Mouse (Mus musculus): ENCODE data around the gene Cchcr1. TPM values are rescaled to one million over a fixed set of nuclear protein-coding genes. Genes with fewer than 3 reads are reported as not detected.
A peak's percentile ranks its signal among the peaks of the same experiment; 100 is the strongest.
"Not testable (repeated sequence)": the region's sequence is repeated elsewhere in the genome, so short reads cannot be mapped to it uniquely, and the experiment has no call there.

Gene Cchcr1
- polyA plus RNA-seq, 1 experiment from 2014 or later: 26.1 TPM

DNA sequence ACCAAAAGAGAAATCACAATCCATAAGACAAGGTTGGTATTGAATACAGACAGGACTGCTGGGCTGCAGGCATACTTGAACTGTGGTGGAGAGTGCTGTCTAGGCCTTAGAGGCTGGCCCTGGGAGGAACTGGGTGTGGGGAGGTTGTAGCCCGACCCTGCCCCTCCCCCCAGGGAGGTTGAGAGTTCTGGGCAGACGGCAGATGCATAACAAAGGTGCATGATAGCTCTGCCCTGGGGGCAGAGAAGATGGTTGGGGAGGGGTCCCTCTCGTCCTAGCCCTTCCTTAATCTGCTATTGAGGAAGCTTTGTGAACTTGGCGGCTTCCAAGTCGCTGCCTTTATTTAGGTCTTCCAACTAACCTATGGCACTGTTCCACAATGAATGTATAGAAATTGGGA lies 13.1 kb upstream of the Cchcr1 start:
- Histone ChIP-seq H3K4me3 (no peak overlapping the region), H3K36me3 (no peaks in the 10 kb centered on the region), H3K27ac (no peak overlapping the region), H3K27me3 (peaks cover 42% of the 10 kb centered on the region), H3K4me1 (peaks cover 12% of the 10 kb centered on the region), H3K4me2 (replicated peaks) (no peak overlapping the region), H3K9ac (no peak overlapping the region), H3K9me3 (no peaks in the 10 kb centered on the region)
- 19% methylated on average over 5 of the region's 5 CpGs for WGBS
- ATAC-seq (ENCODE audit: insufficient number of reproducible peaks, insufficient read depth, low FRiP score, low TSS enrichment): no peak

DNA sequence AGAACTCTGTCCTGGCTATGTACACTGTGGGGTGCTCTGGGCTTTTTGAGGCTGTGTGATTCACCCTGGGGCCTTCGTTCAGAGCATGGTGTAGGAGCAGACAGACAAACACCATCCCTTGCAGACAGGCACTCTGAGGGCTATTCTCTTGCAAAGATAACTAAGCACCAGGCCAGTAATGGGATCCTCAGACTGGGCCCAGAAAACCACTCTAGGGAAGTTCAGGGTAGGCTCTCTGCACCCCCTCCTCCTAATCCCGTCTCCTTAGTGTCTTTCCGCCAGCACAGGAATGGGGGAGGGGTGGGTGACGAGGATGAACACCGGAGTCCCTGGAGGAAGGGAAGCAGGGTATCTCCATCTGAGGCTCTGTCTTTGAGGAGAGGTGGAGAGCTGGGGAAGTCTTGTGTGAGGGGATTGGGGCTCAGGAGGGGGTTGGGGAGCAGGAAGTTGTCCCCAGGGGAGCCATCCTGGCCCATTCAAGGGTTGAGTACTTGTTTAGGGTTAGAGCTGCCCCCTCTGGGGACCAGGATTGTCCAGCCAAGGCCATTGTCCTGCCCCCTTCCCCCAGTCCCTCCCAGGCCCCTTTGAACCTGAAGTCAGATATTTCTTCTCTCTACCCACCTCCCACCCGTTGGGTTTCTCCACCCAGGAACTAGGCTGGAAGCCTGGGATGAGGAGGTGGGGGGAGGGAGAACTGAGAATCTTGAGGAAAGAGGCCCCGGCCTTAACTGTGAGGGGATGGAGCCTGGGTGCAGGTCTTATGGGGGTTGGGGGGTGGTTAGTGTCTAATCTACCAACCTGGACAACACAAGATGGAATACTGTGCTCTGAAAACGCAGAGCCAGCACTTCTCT lies 12.0 kb upstream of the Cchcr1 start:
- no peaks in the 10 kb centered on the region for H3K36me3 ChIP-seq
- H3K27ac ChIP-seq: no peak overlapping the region
- peaks cover 50% of the 10 kb centered on the region for H3K27me3 ChIP-seq
- H3K4me2 ChIP-seq (replicated peaks): no peak overlapping the region
- 25% methylated on average over 8 of the region's 8 CpGs for whole genome bisulfite sequencing
- ATAC-seq (ENCODE audit: insufficient number of reproducible peaks, insufficient read depth, low FRiP score, low TSS enrichment): no peak
- H3K4me3 ChIP-seq: no peak overlapping the region
- H3K4me1 ChIP-seq: peaks cover 15% of the 10 kb centered on the region
- H3K9me3 ChIP-seq: no peaks in the 10 kb centered on the region
- no peak overlapping the region for H3K9ac ChIP-seq

DNA sequence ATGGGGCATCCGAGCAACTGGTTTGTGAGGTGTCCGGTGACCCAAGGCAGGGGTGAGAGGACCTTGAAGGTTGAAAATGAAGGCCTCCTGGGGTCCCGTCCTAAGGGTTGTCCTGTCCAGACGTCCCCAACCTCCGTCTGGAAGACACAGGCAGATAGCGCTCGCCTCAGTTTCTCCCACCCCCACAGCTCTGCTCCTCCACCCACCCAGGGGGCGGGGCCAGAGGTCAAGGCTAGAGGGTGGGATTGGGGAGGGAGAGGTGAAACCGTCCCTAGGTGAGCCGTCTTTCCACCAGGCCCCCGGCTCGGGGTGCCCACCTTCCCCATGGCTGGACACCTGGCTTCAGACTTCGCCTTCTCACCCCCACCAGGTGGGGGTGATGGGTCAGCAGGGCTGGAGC lies 11.1 kb upstream of the Cchcr1 start, which contains the start of gene Pou5f1:
TSS of gene Pou5f1 (plus strand) at position 243 of the 400 bp plus-strand sequence.
- 25% methylated on average over 13 of the region's 13 CpGs for WGBS
- peaks cover 15% of the 10 kb centered on the region for H3K4me1 ChIP-seq
- no peaks in the 10 kb centered on the region for H3K9me3 ChIP-seq
- no peak within 1 kb of the TSS for H3K9ac ChIP-seq
- no peak for ATAC-seq (ENCODE audit: insufficient number of reproducible peaks, insufficient read depth, low FRiP score, low TSS enrichment)
- H3K27ac ChIP-seq: no peak within 1 kb of the TSS
- no peak within 1 kb of the TSS for H3K4me2 ChIP-seq (replicated peaks)
- H3K27me3 ChIP-seq: peaks cover 50% of the 10 kb centered on the region
- no peaks in the 10 kb centered on the region for H3K36me3 ChIP-seq
- no peak within 1 kb of the TSS for H3K4me3 ChIP-seq

DNA sequence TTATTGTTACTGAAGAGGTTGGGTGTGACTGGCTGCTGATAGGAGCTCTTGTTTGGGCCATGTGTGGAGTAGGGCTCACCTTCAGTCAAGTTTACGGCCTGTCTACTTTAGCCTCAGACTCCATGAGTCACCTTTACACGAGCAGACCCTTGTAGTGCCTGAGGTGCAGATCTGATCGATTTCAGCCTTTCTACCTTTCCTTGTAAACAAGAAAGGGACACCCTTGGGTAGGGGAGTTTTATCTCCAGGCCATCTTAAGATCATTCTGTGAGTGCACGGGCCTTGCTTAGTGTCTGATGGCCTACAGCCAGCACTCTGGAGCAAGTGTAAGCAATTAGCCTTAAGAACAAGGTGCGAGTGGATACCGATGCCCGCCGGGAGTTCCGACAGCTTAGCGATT lies 10.0 kb upstream of the Cchcr1 start:
- 11% methylated on average over 10 of the region's 10 CpGs for WGBS
- no peaks in the 10 kb centered on the region for H3K36me3 ChIP-seq
- H3K9ac ChIP-seq: no peak overlapping the region
- no peaks in the 10 kb centered on the region for H3K9me3 ChIP-seq
- peaks cover 50% of the 10 kb centered on the region for H3K27me3 ChIP-seq
- ATAC-seq (ENCODE audit: insufficient number of reproducible peaks, insufficient read depth, low FRiP score, low TSS enrichment): no peak
- no peak overlapping the region for H3K27ac ChIP-seq
- H3K4me3 ChIP-seq: no peak overlapping the region
- no peak overlapping the region for H3K4me2 ChIP-seq (replicated peaks)
- H3K4me1 ChIP-seq: peaks cover 13% of the 10 kb centered on the region

DNA sequence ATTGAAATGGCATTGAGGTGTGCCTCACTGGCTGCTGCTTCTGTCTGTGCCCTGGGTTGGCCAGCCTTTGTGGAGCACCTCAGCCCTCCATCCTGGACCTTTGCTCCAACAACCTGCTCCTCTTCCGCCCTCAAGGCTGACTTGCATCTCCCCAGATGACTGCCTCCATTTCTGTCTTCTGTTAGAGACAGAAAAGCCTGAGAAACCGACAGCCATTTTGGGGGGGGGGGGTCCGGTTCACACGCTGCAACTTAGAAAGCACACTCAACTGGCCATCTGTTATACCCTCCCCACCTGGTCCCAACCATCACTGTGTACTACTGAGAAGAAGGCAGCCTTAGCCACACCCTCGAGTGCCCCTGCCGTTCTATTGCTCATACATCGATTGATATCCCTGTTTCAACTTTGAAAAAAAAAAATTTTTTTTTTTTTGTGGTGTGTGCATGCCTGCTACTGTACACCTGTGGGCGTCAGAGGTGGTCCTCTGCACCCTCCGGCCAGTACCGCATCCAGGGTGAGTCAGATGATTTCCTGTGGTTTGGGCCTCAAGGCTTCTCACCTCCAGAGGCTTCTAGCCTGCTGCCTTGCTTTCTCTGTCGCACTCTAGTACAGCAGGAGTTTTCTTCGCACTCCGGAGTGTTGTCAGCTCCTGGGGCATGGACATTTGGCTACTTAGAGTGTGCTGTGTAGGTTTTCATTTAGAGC lies 9.2 kb upstream of the Cchcr1 start:
- no peak overlapping the region for H3K9ac ChIP-seq
- H3K27ac ChIP-seq: no peak overlapping the region
- H3K4me3 ChIP-seq: no peak overlapping the region
- no peaks in the 10 kb centered on the region for H3K36me3 ChIP-seq
- no peak for ATAC-seq (ENCODE audit: insufficient number of reproducible peaks, insufficient read depth, low FRiP score, low TSS enrichment)
- H3K4me2 ChIP-seq (replicated peaks): no peak overlapping the region
- peaks cover 50% of the 10 kb centered on the region for H3K27me3 ChIP-seq
- 19% methylated on average over 13 of the region's 13 CpGs for WGBS
- no peaks in the 10 kb centered on the region for H3K9me3 ChIP-seq
- H3K4me1 ChIP-seq: peaks cover 5% of the 10 kb centered on the region; the same call in 1 of the 2 replicates

DNA sequence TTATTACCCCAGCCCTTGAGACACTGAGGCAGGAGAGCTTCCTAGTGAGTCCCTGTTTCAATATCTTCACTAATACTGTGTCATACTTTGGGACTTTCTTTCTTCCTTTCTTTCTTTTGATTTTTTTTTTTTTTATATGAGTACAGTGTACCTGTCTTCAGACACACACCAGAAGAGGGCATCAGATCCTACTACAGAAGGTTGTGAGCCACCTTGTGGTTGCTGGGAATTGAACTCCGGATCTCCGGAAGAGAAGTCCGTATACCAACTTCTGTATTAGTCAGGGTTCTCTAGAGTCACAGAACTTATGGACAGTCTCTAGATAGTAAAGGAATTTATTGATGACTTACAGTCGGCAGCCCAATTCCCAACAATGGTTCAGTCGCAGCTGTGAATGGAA lies 8.6 kb upstream of the Cchcr1 start:
- WGBS: 51% methylated on average over 5 of the region's 5 CpGs
- ATAC-seq (ENCODE audit: insufficient number of reproducible peaks, insufficient read depth, low FRiP score, low TSS enrichment); H3K9ac ChIP-seq; H3K27ac ChIP-seq; H3K4me1 ChIP-seq; H3K4me2 ChIP-seq (replicated peaks); H3K9me3 ChIP-seq; H3K4me3 ChIP-seq; H3K36me3 ChIP-seq: not testable (repeated sequence)
- peaks cover 50% of the 10 kb centered on the region for H3K27me3 ChIP-seq

DNA sequence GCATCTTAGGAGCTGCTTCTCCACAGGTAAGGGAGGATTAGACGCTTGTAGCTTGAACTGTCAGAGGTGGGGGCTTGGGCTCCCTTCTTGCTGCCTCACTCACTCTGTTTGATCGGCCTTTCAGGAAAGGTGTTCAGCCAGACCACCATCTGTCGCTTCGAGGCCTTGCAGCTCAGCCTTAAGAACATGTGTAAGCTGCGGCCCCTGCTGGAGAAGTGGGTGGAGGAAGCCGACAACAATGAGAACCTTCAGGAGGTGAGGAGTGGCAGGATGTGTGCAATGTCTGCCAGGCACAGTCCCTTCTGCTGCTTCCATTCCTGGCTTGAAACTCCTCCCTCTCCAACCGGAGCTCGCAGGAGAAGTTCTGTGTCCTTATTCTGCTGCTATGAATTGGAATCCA lies 7.6 kb upstream of the Cchcr1 start:
- Histone ChIP-seq H3K27ac (no peak overlapping the region), H3K4me3 (no peak overlapping the region), H3K9me3 (no peaks in the 10 kb centered on the region), H3K4me1 (peaks cover 6% of the 10 kb centered on the region), H3K36me3 (0 out of 2 replicates have a peak, but pooled peaks cover under 1% of the 10 kb centered on the region), H3K4me2 (replicated peaks) (no peak overlapping the region), H3K27me3 (peaks cover 46% of the 10 kb centered on the region), H3K9ac (no peak overlapping the region)
- ATAC-seq (ENCODE audit: insufficient number of reproducible peaks, insufficient read depth, low FRiP score, low TSS enrichment): no peak
- WGBS: 23% methylated on average over 8 of the region's 8 CpGs

DNA sequence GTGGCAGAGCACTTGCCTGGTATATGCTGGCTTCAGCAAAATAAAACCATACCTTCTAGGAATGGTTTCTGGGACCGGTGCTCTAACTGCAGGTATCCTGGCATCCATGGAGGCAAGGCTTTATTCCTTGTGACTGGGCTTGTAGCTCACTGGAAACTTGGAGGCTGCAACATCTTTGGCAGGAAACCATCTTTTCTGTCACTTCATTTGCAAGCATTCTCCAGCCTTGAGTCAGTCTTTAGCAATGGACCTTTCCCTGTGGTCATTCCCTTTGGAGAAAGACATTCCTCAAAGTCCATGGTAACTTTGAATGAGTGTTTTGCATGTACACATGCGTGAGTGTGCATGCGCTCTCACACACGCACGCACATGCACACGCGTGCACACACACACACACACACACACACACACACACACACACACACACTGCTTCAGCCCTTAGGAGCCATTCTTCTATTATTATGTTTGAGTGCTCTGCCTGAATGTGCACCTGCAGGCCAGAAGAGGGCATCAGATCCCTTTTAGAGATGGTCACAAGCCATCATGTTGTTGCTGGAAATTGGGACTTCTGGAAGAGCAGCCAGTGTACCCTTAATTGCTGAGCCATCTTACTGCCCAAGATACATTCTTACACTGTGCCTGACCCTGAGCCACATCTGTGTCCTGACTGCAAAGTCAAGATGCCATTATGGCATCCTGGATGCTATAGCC lies 3.8 kb upstream of the Cchcr1 start:
- no peaks in the 10 kb centered on the region for H3K9me3 ChIP-seq
- no peak overlapping the region for H3K4me2 ChIP-seq (replicated peaks)
- H3K9ac ChIP-seq: no peak overlapping the region
- peaks cover 12% of the 10 kb centered on the region; the same call in 1 of the 2 replicates for H3K27me3 ChIP-seq
- no peak overlapping the region for H3K4me3 ChIP-seq
- H3K36me3 ChIP-seq: 0 out of 2 replicates have a peak, but pooled peaks cover 4% of the 10 kb centered on the region
- no peak overlapping the region for H3K27ac ChIP-seq
- H3K4me1 ChIP-seq: peaks cover 31% of the 10 kb centered on the region
- WGBS: 97% methylated on average over 7 of the region's 7 CpGs
- ATAC-seq (ENCODE audit: insufficient number of reproducible peaks, insufficient read depth, low FRiP score, low TSS enrichment): no peak

DNA sequence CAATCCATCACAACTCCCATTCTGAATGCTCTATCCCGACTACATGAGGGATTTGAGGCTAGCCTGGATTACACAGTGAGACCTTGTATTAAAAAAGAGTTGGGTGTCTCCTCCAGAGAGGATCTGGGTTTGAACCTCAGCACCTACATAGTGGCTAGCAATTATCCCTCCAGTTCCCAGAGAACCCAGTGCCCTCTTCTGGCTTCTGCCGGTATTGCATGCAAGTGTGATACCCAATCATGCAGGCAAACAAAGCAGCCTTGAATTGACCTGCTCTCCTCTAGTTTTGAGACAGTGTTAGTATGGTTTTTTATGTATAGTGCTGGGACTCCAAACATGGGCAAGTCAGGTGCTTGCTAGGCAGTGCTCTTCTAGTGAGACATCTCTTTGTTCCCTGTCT lies 3.0 kb upstream of the Cchcr1 start:
- H3K4me3 ChIP-seq: no peak overlapping the region
- H3K27ac ChIP-seq: no peak overlapping the region
- peaks cover 35% of the 10 kb centered on the region for H3K4me1 ChIP-seq
- 21% methylated on average over 2 of the region's 2 CpGs for WGBS
- H3K9ac ChIP-seq: no peak overlapping the region
- H3K27me3 ChIP-seq: peaks cover 8% of the 10 kb centered on the region; the same call in 1 of the 2 replicates
- ATAC-seq (ENCODE audit: insufficient number of reproducible peaks, insufficient read depth, low FRiP score, low TSS enrichment): no peak
- H3K9me3 ChIP-seq: no peaks in the 10 kb centered on the region
- H3K36me3 ChIP-seq: 0 out of 2 replicates have a peak, but pooled peaks cover 4% of the 10 kb centered on the region
- H3K4me2 ChIP-seq (replicated peaks): peak overlapping the region; percentile 75; the same call in 1 of the 2 replicates

DNA sequence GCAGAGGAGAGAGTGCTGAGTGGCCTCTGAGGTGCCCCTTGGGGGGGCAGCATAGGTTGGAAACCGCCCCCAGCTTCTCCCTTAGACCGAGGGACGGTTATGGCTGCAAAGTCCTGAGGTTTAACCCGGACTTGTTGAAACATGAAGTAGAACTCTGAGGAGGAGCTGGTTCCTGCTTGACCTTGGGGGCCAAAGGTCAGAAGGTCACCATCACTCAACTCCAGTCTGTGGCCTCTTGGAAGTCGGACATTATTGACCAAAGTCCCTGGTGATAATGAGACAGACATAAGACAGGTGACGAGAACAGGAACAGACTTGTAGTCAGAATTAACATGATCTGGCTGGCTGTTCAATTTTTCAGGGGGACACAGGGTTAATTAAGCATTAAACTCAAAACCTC lies 2.1 kb upstream of the Cchcr1 start:
- Histone ChIP-seq H3K4me1 (peaks cover 31% of the 10 kb centered on the region), H3K4me3 (peak overlapping the region; percentile 57), H3K9me3 (no peaks in the 10 kb centered on the region), H3K27ac (no peak overlapping the region), H3K27me3 (no peaks in the 10 kb centered on the region), H3K36me3 (0 out of 2 replicates have a peak, but pooled peaks cover 4% of the 10 kb centered on the region), H3K9ac (no peak overlapping the region), H3K4me2 (replicated peaks) (peak overlapping the region; percentile 75)
- no peak for ATAC-seq (ENCODE audit: insufficient number of reproducible peaks, insufficient read depth, low FRiP score, low TSS enrichment)
- 42% methylated on average over 6 of the region's 6 CpGs for WGBS

DNA sequence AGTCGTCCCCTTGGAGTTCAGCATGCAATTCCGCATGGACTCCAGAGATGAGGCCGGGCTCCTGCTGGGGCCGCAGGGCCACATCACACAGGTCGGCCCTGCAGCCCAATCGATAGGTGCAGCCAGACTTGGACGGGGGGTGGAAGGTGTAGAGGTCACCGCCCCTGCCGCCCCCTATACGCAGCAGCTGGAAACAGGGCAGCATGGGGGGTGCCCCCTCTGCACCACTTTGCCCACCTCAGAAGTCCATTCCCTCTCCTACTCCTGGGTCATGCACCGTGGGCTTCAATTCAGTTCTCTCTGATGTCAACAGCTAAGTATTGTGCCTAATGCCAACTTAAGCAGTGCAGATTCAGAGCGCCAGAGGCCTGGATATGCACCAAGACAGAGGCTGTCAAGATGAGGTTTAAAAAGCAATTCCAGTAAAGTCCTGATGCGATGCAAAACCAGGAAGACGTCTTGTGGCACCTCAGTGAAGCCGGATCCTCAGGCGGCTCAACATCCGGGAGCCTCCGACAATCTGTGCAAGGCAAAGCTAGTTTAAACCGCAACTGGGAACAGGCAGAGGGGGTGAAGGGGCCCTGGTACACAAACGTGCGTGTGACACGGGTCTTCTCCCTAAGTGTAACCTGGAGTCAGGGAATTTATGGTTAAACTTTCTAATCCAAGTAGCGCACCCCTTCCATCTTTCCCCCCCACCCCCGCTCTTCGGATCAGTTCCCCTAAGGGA lies 824 bp upstream of the Cchcr1 start:
- no peak overlapping the region for H3K27ac ChIP-seq
- H3K4me2 ChIP-seq (replicated peaks): peak overlapping the region; percentile 75
- H3K27me3 ChIP-seq: no peaks in the 10 kb centered on the region
- peak overlapping the region; percentile 71 for H3K9ac ChIP-seq
- peak overlapping the region; percentile 57 for H3K4me3 ChIP-seq
- H3K4me1 ChIP-seq: peaks cover 31% of the 10 kb centered on the region
- H3K36me3 ChIP-seq: peaks cover 8% of the 10 kb centered on the region; the same call in 1 of the 2 replicates
- no peaks in the 10 kb centered on the region for H3K9me3 ChIP-seq
- ATAC-seq (ENCODE audit: insufficient number of reproducible peaks, insufficient read depth, low FRiP score, low TSS enrichment): no peak
- 7% methylated on average over 25 of the region's 25 CpGs for WGBS

All from embryonic facial prominence, embryonic 12.5 days (tissue).